Mouse (Mus musculus) urinary bladder, postnatal 25 days (tissue): ENCODE results near the gene Appl1.

Source experiments
- DNase-seq: peaks from one replicate; pipeline ENCODE4 v3.0.0; 2022; ENCODE audit warnings: low spot score

The Appl1 gene

GRCm38 (mm10) chr14:26971106-26971789, at the start of gene Appl1:
Gene Appl1, minus strand, starts transcription at chr14:26971232.
- no peak for DNase-seq

- DNase-seq: no peak
Observed at GRCm38 (mm10) chr14:27019850-27020249, 48.8 kb upstream of the Appl1 start.

- DNase-seq: no peak
Observed at GRCm38 (mm10) chr14:27017936-27018335, 46.9 kb upstream of the Appl1 start.

- DNase-seq: no peak
Observed at GRCm38 (mm10) chr14:27013658-27014057, 42.6 kb upstream of the Appl1 start.

- DNase-seq: no peak
Observed at GRCm38 (mm10) chr14:27011561-27011960, 40.5 kb upstream of the Appl1 start.

GRCm38 (mm10) chr14:27005937-27006336, 34.9 kb upstream of the Appl1 start:
- no peak for DNase-seq

GRCm38 (mm10) chr14:27004906-27005305, 33.9 kb upstream of the Appl1 start:
- no peak for DNase-seq

GRCm38 (mm10) chr14:27000386-27000785, 29.4 kb upstream of the Appl1 start:
- DNase-seq: no peak

GRCm38 (mm10) chr14:26996257-26996656, 25.2 kb upstream of the Appl1 start:
- DNase-seq: no peak

GRCm38 (mm10) chr14:26994211-26994741, 23.2 kb upstream of the Appl1 start, which contains the start of gene Hesx1:
Gene Hesx1, plus strand, starts transcription at chr14:26994416.
- peak; percentile 27 for DNase-seq

GRCm38 (mm10) chr14:26993427-26993826, 22.4 kb upstream of the Appl1 start:
- DNase-seq: no peak

- no peak for DNase-seq
Observed at GRCm38 (mm10) chr14:26991622-26992021, 20.6 kb upstream of the Appl1 start.

GRCm38 (mm10) chr14:26988694-26989093, 17.7 kb upstream of the Appl1 start:
- no peak for DNase-seq

GRCm38 (mm10) chr14:26982150-26982530, 11.1 kb upstream of the Appl1 start:
- no peak for DNase-seq

- no peak for DNase-seq
Observed at GRCm38 (mm10) chr14:26981494-26982149, 10.6 kb upstream of the Appl1 start.

- no peak for DNase-seq
Observed at GRCm38 (mm10) chr14:26981021-26981420, 10.0 kb upstream of the Appl1 start.

- no peak for DNase-seq
Observed at GRCm38 (mm10) chr14:26979808-26980207, 8.8 kb upstream of the Appl1 start.

- no peak for DNase-seq
Observed at GRCm38 (mm10) chr14:26977500-26977899, 6.5 kb upstream of the Appl1 start.

- DNase-seq: no peak
Observed at GRCm38 (mm10) chr14:26976212-26976611, 5.2 kb upstream of the Appl1 start.

GRCm38 (mm10) chr14:26975490-26975889, 4.5 kb upstream of the Appl1 start:
- DNase-seq: no peak

- DNase-seq: no peak
Observed at GRCm38 (mm10) chr14:26973089-26973488, 2.1 kb upstream of the Appl1 start.

- peak; percentile 99 for DNase-seq
Observed at GRCm38 (mm10) chr14:26970439-26970932, 546 bp downstream of the Appl1 start.

- DNase-seq: no peak
Observed at GRCm38 (mm10) chr14:26969856-26970407, 1.1 kb downstream of the Appl1 start.
